Mouse (Mus musculus) left cerebral cortex, postnatal 10 days (tissue): Measurements from ENCODE around the gene Nme4. TPM values are rescaled to one million over a fixed set of nuclear protein-coding genes. Genes with fewer than 3 reads are reported as not detected.

ENCODE experiments used
- total RNA-seq, 2 experiments: library from RNA; stranded (reverse); gene quantifications; 2 replicates each; pipeline ENCODE4 v1.2.3; 2021

Gene Nme4
- total RNA-seq, 2 experiments from 2014 or later, result 3.0 to 3.9 TPM

Other genes starting within 250 kb of the Nme4 start
- 10 to 100 TPM; 34.0 to 35.6 TPM for gene Wdr90, start 234.1 kb downstream of the Nme4 start, total RNA-seq
- gene Mcrip2, start 226.8 kb downstream of the Nme4 start, total RNA-seq, result 10 to 100 TPM; 27.7 to 31.4 TPM
- gene Mettl26, start 220.5 kb downstream of the Nme4 start, total RNA-seq, result 10 to 100 TPM; 34.8 to 36.0 TPM
- gene Wfikkn1, start 214.7 kb downstream of the Nme4 start, total RNA-seq, result 1 to 10 TPM in 1 of 2 experiments, under 1 TPM in 1; 0.63 to 1.4 TPM
- gene Rab40c, start 175.9 kb downstream of the Nme4 start, total RNA-seq, result 10 to 100 TPM; 46.2 to 53.4 TPM
- 100 to 1,000 TPM; 123 to 126 TPM for gene Pigq, start 150.7 kb downstream of the Nme4 start, total RNA-seq
- not detected for gene Nhlrc4, start 150.6 kb downstream of the Nme4 start, total RNA-seq
- gene A930017K11Rik, start 143.0 kb downstream of the Nme4 start, total RNA-seq, result not detected
- gene Capn15, start 109.8 kb downstream of the Nme4 start, total RNA-seq, result 10 to 100 TPM; 41.5 to 42.5 TPM
- 10 to 100 TPM; 67.5 to 73.8 TPM for gene Rab11fip3, start 26.0 kb downstream of the Nme4 start, total RNA-seq
- gene Decr2, start 5.3 kb downstream of the Nme4 start, total RNA-seq, result 10 to 100 TPM; 25.2 to 27.2 TPM
- 1 to 10 TPM; 9.0 to 9.9 TPM for gene Tmem8, start 17.7 kb upstream of the Nme4 start, total RNA-seq
- 10 to 100 TPM; 78.1 to 82.1 TPM for gene Mrpl28, start 27.9 kb upstream of the Nme4 start, total RNA-seq
- 10 to 100 TPM; 24.0 to 26.2 TPM for gene Axin1, start 43.1 kb upstream of the Nme4 start, total RNA-seq
- gene Pdia2, start 103.5 kb upstream of the Nme4 start, total RNA-seq, result 1 to 10 TPM in 1 of 2 experiments, under 1 TPM in 1; 0.67 to 1.1 TPM
- gene Rgs11, start 107.3 kb upstream of the Nme4 start, total RNA-seq, result 10 to 100 TPM; 72.4 to 73.3 TPM
- gene Arhgdig, start 112.2 kb upstream of the Nme4 start, total RNA-seq, result 100 to 1,000 TPM; 228 to 258 TPM
- 10 to 100 TPM; 18.2 to 21.3 TPM for gene Fam234a, start 148.6 kb upstream of the Nme4 start, total RNA-seq
- gene Luc7l, start 157.3 kb upstream of the Nme4 start, total RNA-seq, result 10 to 100 TPM; 83.1 to 83.4 TPM